Mouse (Mus musculus) CH12.LX (cell line): ENCODE data around the gene Gorasp1.

Experiments used
- EP300 ChIP-seq: IDR thresholded peaks from 2 replicates; pipeline ENCODE4 v1.6.1; 2011; ENCODE audit warnings: low read length, improper control_type of control experiment
- ETS1 ChIP-seq: conservative IDR thresholded peaks from 2 replicates; pipeline ENCODE4 v1.6.1; 2012; ENCODE audit warnings: low read depth, mild to moderate bottlenecking, inconsistent platforms, low read length, improper control_type of control experiment, moderate library complexity
- HCFC1 ChIP-seq: IDR thresholded peaks from 2 replicates; pipeline ENCODE4 v1.6.1; 2012; ENCODE audit warnings: low read depth, mild to moderate bottlenecking, inconsistent platforms, low read length, improper control_type of control experiment
- POLR2AphosphoS2 ChIP-seq: IDR thresholded peaks from 2 replicates; pipeline ENCODE4 v1.6.1; 2011; ENCODE audit warnings: low read depth, low read length, improper control_type of control experiment

DNA sequence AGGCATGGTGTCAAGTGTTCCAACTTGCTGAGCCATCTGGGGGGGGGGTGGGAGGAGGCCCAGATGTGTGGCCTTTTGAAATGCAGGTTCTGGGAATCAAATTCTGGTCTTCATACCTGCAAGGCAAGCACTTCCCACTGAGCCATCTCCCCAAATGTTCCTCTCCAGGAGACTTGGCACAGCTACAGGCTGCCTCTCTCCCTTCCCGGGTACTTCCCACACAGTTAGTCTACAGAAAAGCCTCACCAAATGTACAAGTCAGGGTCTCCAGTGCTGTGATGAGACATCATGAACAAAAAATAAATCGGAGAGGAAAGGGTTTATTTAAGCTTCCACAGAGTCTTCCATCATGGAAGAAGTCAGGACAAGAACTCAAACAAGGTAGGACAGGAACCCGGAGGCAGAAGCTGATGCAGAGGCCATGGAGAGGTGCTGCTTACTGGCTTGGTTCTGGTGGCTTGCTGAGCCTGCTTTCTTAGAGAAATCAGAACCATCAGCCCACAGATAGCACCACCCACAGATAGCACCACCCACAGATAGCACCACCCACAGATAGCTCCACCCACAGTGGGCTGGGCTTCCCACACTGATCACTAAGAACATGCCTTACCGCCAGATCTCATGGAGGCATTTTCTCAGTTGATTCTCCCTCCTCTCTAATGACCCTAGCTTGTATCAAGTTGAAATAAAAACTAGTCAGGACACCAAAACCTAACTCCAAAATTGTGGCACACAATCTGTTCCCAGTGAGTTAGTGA lies 50.0 kb downstream of the Gorasp1 start:
- TF ChIP-seq HCFC1 (no peak), POLR2AphosphoS2 (no peak), EP300 (no peak), ETS1 (no peak)
